Mouse (Mus musculus): ENCODE measurements around the gene Mier3.

- TF ChIP-seq CTCF (IDR thresholded peaks at IDR 0.05; ENCODE audit: low read depth) (no peak), EP300 (IDR thresholded peaks at IDR 0.05; ENCODE audit: low read depth) (no peak)
These were observed 38.9 kb downstream of the Mier3 start for GRCm38 (mm10) chr13:111719726-111720125.
